Mouse (Mus musculus): ENCODE measurements around the gene Capzb. TPM values are rescaled to one million over a fixed set of nuclear protein-coding genes. Genes with fewer than 3 reads are reported as not detected.
A peak's percentile ranks its signal among the peaks of the same experiment; 100 is the strongest.

The Capzb gene
- polyA plus RNA-seq, 1 experiment from 2014 or later: 307 TPM

- Histone ChIP-seq H3K36me3 (ENCODE audit: control insufficient read depth, insufficient read depth, low read length) (peaks cover 14% of the 10 kb centered on the region), H3K27ac (replicated peaks; ENCODE audit: low read depth, low read length) (no peak overlapping the region), H3K4me2 (ENCODE audit: low read depth, severe bottlenecking) (no peak overlapping the region), H3K4me1 (ENCODE audit: control insufficient read depth, insufficient read depth, low read length) (peaks cover 21% of the 10 kb centered on the region), H3K9me3 (ENCODE audit: control insufficient read depth, low read length) (no peaks in the 10 kb centered on the region), H3K4me3 (ENCODE audit: low read depth, low read length) (no peak overlapping the region), H3K27me3 (ENCODE audit: control insufficient read depth, insufficient read depth, low read length) (no peaks in the 10 kb centered on the region), H3K9ac (ENCODE audit: low read length) (no peak overlapping the region)
- peak; percentile 73 for DNase-seq (ENCODE audit: low spot score)
- ATAC-seq (ENCODE audit: insufficient number of reproducible peaks, low FRiP score, low TSS enrichment, low read depth): no peak
- 49% methylated on average over 10 of the region's 10 CpGs for WGBS
Measured at GRCm38 (mm10) chr4:139289017-139289416, 96.3 kb downstream of the Capzb start.

- peaks cover 14% of the 10 kb centered on the region for H3K36me3 ChIP-seq (ENCODE audit: control insufficient read depth, insufficient read depth, low read length)
- H3K27ac ChIP-seq (replicated peaks; ENCODE audit: low read depth, low read length): no peak overlapping the region
- H3K27me3 ChIP-seq (ENCODE audit: control insufficient read depth, insufficient read depth, low read length): no peaks in the 10 kb centered on the region
- no peak overlapping the region for H3K9ac ChIP-seq (ENCODE audit: low read length)
- no peaks in the 10 kb centered on the region for H3K9me3 ChIP-seq (ENCODE audit: control insufficient read depth, low read length)
- no peak overlapping the region for H3K4me2 ChIP-seq (ENCODE audit: low read depth, severe bottlenecking)
- 93% methylated on average over 16 of the region's 16 CpGs for WGBS
- DNase-seq (ENCODE audit: low spot score) (no peak), ATAC-seq (ENCODE audit: insufficient number of reproducible peaks, low FRiP score, low TSS enrichment, low read depth) (no peak)
- H3K4me1 ChIP-seq (ENCODE audit: control insufficient read depth, insufficient read depth, low read length): peaks cover 17% of the 10 kb centered on the region
- H3K4me3 ChIP-seq (ENCODE audit: low read depth, low read length): no peak overlapping the region
Measured at GRCm38 (mm10) chr4:139291099-139291498, 98.4 kb downstream of the Capzb start.

- no peak for ATAC-seq (ENCODE audit: insufficient number of reproducible peaks, low FRiP score, low TSS enrichment, low read depth)
- H3K9me3 ChIP-seq (ENCODE audit: control insufficient read depth, low read length): no peaks in the 10 kb centered on the region
- H3K9ac ChIP-seq (ENCODE audit: low read length): no peak overlapping the region
- no peak for DNase-seq (ENCODE audit: low spot score)
- H3K4me1 ChIP-seq (ENCODE audit: control insufficient read depth, insufficient read depth, low read length): peaks cover 12% of the 10 kb centered on the region
- no peak overlapping the region for H3K27ac ChIP-seq (replicated peaks; ENCODE audit: low read depth, low read length)
- no peak overlapping the region for H3K4me2 ChIP-seq (ENCODE audit: low read depth, severe bottlenecking)
- 97% methylated on average over 5 of the region's 5 CpGs for WGBS
- H3K4me3 ChIP-seq (ENCODE audit: low read depth, low read length): no peak overlapping the region
- peaks cover 12% of the 10 kb centered on the region for H3K36me3 ChIP-seq (ENCODE audit: control insufficient read depth, insufficient read depth, low read length)
- H3K27me3 ChIP-seq (ENCODE audit: control insufficient read depth, insufficient read depth, low read length): no peaks in the 10 kb centered on the region
Measured at GRCm38 (mm10) chr4:139292038-139292437, 99.3 kb downstream of the Capzb start.

GRCm38 (mm10) chr4:139297566-139297965, 104.9 kb downstream of the Capzb start:
- Histone ChIP-seq H3K9ac (ENCODE audit: low read length) (no peak overlapping the region), H3K4me2 (ENCODE audit: low read depth, severe bottlenecking) (no peak overlapping the region), H3K27ac (replicated peaks; ENCODE audit: low read depth, low read length) (no peak overlapping the region), H3K9me3 (ENCODE audit: control insufficient read depth, low read length) (no peaks in the 10 kb centered on the region), H3K36me3 (ENCODE audit: control insufficient read depth, insufficient read depth, low read length) (no peaks in the 10 kb centered on the region), H3K4me3 (ENCODE audit: low read depth, low read length) (no peak overlapping the region), H3K27me3 (ENCODE audit: control insufficient read depth, insufficient read depth, low read length) (no peaks in the 10 kb centered on the region), H3K4me1 (ENCODE audit: control insufficient read depth, insufficient read depth, low read length) (no peaks in the 10 kb centered on the region)
- ATAC-seq (ENCODE audit: insufficient number of reproducible peaks, low FRiP score, low TSS enrichment, low read depth) (no peak), DNase-seq (ENCODE audit: low spot score) (no peak)
- 84% methylated on average over 4 of the region's 4 CpGs for WGBS

- ATAC-seq (ENCODE audit: insufficient number of reproducible peaks, low FRiP score, low TSS enrichment, low read depth): no peak
- WGBS: 86% methylated on average over 12 of the region's 12 CpGs
- no peak overlapping the region for H3K9ac ChIP-seq (ENCODE audit: low read length)
- H3K4me2 ChIP-seq (ENCODE audit: low read depth, severe bottlenecking): no peak overlapping the region
- H3K4me1 ChIP-seq (ENCODE audit: control insufficient read depth, insufficient read depth, low read length): no peaks in the 10 kb centered on the region
- H3K36me3 ChIP-seq (ENCODE audit: control insufficient read depth, insufficient read depth, low read length): no peaks in the 10 kb centered on the region
- H3K9me3 ChIP-seq (ENCODE audit: control insufficient read depth, low read length): no peaks in the 10 kb centered on the region
- DNase-seq (ENCODE audit: low spot score): no peak
- H3K27ac ChIP-seq (replicated peaks; ENCODE audit: low read depth, low read length): no peak overlapping the region
- H3K4me3 ChIP-seq (ENCODE audit: low read depth, low read length): no peak overlapping the region
- H3K27me3 ChIP-seq (ENCODE audit: control insufficient read depth, insufficient read depth, low read length): no peaks in the 10 kb centered on the region
Measured at GRCm38 (mm10) chr4:139298671-139299366, 106.1 kb downstream of the Capzb start.

GRCm38 (mm10) chr4:139301780-139302179, 109.1 kb downstream of the Capzb start:
- H3K4me1 ChIP-seq (ENCODE audit: control insufficient read depth, insufficient read depth, low read length): no peaks in the 10 kb centered on the region
- H3K4me3 ChIP-seq (ENCODE audit: low read depth, low read length): no peak overlapping the region
- no peak overlapping the region for H3K27ac ChIP-seq (replicated peaks; ENCODE audit: low read depth, low read length)
- no peaks in the 10 kb centered on the region for H3K27me3 ChIP-seq (ENCODE audit: control insufficient read depth, insufficient read depth, low read length)
- H3K9ac ChIP-seq (ENCODE audit: low read length): no peak overlapping the region
- WGBS: 93% methylated on average over 8 of the region's 8 CpGs
- H3K4me2 ChIP-seq (ENCODE audit: low read depth, severe bottlenecking): no peak overlapping the region
- H3K36me3 ChIP-seq (ENCODE audit: control insufficient read depth, insufficient read depth, low read length): no peaks in the 10 kb centered on the region
- no peak for ATAC-seq (ENCODE audit: insufficient number of reproducible peaks, low FRiP score, low TSS enrichment, low read depth)
- DNase-seq (ENCODE audit: low spot score): no peak
- no peaks in the 10 kb centered on the region for H3K9me3 ChIP-seq (ENCODE audit: control insufficient read depth, low read length)

GRCm38 (mm10) chr4:139302241-139302640, 109.5 kb downstream of the Capzb start:
- Histone ChIP-seq H3K27me3 (ENCODE audit: control insufficient read depth, insufficient read depth, low read length) (no peaks in the 10 kb centered on the region), H3K4me3 (ENCODE audit: low read depth, low read length) (no peak overlapping the region), H3K4me1 (ENCODE audit: control insufficient read depth, insufficient read depth, low read length) (no peaks in the 10 kb centered on the region), H3K4me2 (ENCODE audit: low read depth, severe bottlenecking) (no peak overlapping the region), H3K36me3 (ENCODE audit: control insufficient read depth, insufficient read depth, low read length) (no peaks in the 10 kb centered on the region), H3K27ac (replicated peaks; ENCODE audit: low read depth, low read length) (no peak overlapping the region), H3K9ac (ENCODE audit: low read length) (no peak overlapping the region), H3K9me3 (ENCODE audit: control insufficient read depth, low read length) (no peaks in the 10 kb centered on the region)
- no peak for DNase-seq (ENCODE audit: low spot score)
- ATAC-seq (ENCODE audit: insufficient number of reproducible peaks, low FRiP score, low TSS enrichment, low read depth): no peak
- WGBS: 36% methylated on average over 5 of the region's 5 CpGs

GRCm38 (mm10) chr4:139305521-139305920, 112.8 kb downstream of the Capzb start:
- ATAC-seq (ENCODE audit: insufficient number of reproducible peaks, low FRiP score, low TSS enrichment, low read depth) (no peak), DNase-seq (ENCODE audit: low spot score) (no peak)
- H3K9me3 ChIP-seq (ENCODE audit: control insufficient read depth, low read length): no peaks in the 10 kb centered on the region
- no peaks in the 10 kb centered on the region for H3K27me3 ChIP-seq (ENCODE audit: control insufficient read depth, insufficient read depth, low read length)
- H3K4me2 ChIP-seq (ENCODE audit: low read depth, severe bottlenecking): no peak overlapping the region
- H3K4me3 ChIP-seq (ENCODE audit: low read depth, low read length): no peak overlapping the region
- H3K9ac ChIP-seq (ENCODE audit: low read length): no peak overlapping the region
- H3K36me3 ChIP-seq (ENCODE audit: control insufficient read depth, insufficient read depth, low read length): no peaks in the 10 kb centered on the region
- 91% methylated on average over 3 of the region's 3 CpGs for WGBS
- no peak overlapping the region for H3K27ac ChIP-seq (replicated peaks; ENCODE audit: low read depth, low read length)
- peaks cover 4% of the 10 kb centered on the region; the same call in 1 of the 2 replicates for H3K4me1 ChIP-seq (ENCODE audit: control insufficient read depth, insufficient read depth, low read length)

GRCm38 (mm10) chr4:139307916-139308315, 115.2 kb downstream of the Capzb start:
- ATAC-seq (ENCODE audit: insufficient number of reproducible peaks, low FRiP score, low TSS enrichment, low read depth) (no peak), DNase-seq (ENCODE audit: low spot score) (no peak)
- Histone ChIP-seq H3K4me1 (ENCODE audit: control insufficient read depth, insufficient read depth, low read length) (peaks cover 13% of the 10 kb centered on the region), H3K4me3 (ENCODE audit: low read depth, low read length) (no peak overlapping the region), H3K4me2 (ENCODE audit: low read depth, severe bottlenecking) (no peak overlapping the region), H3K9me3 (ENCODE audit: control insufficient read depth, low read length) (no peaks in the 10 kb centered on the region), H3K9ac (ENCODE audit: low read length) (no peak overlapping the region), H3K36me3 (ENCODE audit: control insufficient read depth, insufficient read depth, low read length) (no peaks in the 10 kb centered on the region), H3K27ac (replicated peaks; ENCODE audit: low read depth, low read length) (no peak overlapping the region), H3K27me3 (ENCODE audit: control insufficient read depth, insufficient read depth, low read length) (no peaks in the 10 kb centered on the region)
- 81% methylated on average over 5 of the region's 5 CpGs for WGBS

All from limb, embryonic 11.5 days (tissue).